Mouse (Mus musculus) mesoderm, embryonic 11.5 days (tissue): ENCODE results near the gene Alg3.

ENCODE experiments used
- DNase-seq: peaks from one replicate; pipeline ENCODE4 v3.0.0-alpha.2; 2012; ENCODE audit warnings: low read depth, low spot score

Alg3 gene

GRCm38 (mm10) chr16:20611357-20612227 is at the start of gene Alg3, which contains the start of the genes Eef1akmt4 and Gm49333:
Gene Alg3 (minus strand): TSS chr16:20611735.
Gene Eef1akmt4 (plus strand): TSS chr16:20611593.
Gene Gm49333 (plus strand): TSS chr16:20611610.
- peak; percentile 94 for DNase-seq

DNA sequence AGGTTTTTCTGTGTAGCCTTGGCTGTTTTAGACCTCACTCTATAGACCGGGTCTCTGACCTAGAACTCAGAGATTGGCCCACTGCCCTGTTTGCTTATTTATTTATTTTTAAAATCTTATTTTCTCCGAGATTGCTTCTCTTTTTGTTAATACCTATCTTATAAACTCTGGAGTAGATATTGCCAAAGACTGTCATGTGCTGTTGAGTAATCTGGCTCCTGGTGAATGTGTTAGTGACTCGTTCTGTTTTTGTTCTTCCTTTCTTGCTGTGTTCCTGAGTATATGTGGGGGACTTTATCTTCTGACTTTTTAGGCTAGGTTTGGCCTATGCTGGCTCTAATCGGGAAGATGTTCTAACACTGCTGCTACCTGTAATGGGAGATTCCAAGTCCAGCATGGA is 46.1 kb upstream of the Alg3 start:
- DNase-seq = no peak

GRCm38 (mm10) chr16:20653315-20653714 is 41.8 kb upstream of the Alg3 start:
- no peak for DNase-seq

DNA sequence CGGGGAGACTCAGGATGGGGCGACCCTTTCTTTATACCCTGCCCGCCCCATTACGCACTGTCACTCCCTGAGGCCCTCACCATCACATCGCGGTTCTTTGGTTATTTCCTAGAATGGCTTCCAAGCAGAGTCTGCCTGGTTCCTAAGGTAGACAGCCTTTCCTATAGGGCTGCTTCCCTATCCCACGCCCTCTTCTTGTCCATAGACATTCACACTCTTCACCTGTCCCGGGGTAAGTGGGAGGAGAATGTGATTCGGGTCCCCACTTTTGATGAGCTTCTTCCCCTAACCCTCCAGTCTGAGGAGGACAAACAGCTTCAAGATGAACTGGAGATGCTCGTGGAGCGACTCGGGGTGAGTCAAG is 40.4 kb upstream of the Alg3 start:
- DNase-seq = no peak

DNA sequence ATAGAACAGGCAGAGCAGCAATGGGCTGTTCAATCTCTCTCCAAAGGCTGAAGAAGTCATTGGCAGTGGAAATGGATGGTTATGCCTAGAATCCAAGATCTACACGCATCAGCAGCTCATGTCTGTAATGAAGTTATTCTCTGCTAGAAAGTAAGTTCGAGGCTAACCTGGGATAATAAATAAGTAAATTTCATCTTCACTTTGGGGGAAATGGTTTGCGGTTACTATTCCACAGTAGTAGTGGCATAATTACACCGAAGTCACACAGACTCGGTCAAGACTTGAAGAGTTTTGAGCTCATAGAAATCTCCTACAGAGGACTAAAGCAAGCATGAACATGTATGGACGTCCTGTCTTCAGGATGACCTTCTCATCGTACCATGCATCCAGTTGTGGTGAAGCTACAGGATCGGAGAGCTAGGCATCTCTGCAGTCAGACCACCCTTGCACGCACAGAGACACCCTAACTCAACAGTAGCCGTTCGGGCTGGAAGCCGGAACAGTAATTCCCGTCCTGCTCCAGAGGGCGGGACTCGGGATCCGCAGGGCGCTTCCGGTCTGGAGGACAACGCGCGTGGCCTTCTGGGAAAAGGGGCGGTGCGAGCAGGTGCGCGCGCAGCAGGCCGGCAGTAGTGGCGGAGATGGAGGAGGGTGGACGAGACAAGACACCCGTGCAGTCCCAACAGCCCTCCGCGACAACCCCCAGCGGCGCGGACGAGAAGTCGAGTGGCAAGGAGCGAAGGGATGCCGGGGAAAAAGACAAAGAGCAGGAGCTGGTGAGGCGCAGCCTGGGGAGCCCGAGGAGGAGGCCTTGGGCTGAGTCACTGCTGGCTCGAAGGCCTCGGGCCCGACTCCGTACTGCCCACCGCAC is 39.8 kb upstream of the Alg3 start, which contains the start of gene Psmd2:
Psmd2 (plus strand) TSS at position 577 of the 871 bp plus-strand sequence.
- DNase-seq = peak; percentile 95

DNA sequence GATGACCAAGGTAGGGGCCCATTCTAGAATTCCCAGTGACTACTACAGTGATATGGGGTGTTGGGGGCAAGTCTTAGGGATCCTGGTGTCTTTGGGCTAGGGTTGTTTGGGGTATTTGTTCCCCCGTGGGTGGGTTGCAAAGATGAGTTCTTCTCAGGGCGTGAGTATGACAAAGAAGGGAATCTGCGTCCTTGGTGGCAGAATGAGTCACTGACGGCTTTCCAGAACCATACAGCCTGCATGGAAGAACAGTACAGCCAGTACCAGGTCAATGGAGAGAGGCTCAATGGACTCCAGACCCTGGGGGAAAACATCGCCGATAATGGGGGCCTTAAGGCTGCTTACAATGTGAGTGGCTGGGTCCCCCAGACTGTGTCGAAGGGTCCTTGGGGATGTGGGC is 32.4 kb upstream of the Alg3 start:
- no peak for DNase-seq

- DNase-seq = peak; percentile 61
Observed at GRCm38 (mm10) chr16:20642161-20642560, 30.6 kb upstream of the Alg3 start.

DNA sequence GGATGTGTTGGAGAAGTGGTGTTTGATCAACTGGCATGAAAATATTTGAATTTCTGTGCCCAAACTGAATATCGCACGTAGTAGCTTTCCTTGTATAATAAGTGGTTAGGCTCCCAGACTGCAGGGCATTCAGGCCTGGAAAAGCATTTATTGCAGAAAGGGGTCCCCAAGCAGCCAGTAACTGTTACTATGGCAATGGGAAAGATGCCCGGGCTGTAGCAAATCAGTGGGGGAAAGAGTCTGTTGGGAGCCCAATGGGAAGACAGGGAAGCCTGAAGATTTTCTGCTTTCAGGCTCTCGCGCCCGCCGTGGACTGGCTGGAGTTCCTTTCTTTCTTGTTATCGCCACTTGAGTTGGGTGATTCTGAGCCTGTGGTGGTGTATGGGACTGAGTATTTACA is 26.8 kb upstream of the Alg3 start:
- DNase-seq = no peak

DNA sequence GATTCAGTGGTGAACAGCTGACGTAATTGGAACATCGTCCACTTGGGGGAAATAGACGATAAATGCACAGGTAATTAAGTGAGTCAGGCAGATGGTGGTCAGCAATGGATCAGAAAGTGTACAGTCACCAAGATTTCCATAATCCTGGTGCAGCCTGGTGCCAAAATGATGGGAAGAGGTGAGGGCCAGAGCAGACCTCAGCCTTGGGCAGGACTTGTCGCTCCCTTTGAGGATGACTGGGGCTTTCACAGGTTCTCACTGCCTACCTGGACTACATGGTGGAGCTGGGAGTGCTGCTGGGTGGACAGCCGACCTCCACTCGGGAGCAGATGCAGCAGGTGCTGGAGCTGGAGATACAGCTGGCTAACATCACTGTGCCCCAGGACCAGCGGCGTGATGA is 25.9 kb upstream of the Alg3 start:
- no peak for DNase-seq

GRCm38 (mm10) chr16:20629731-20630634 is 18.4 kb upstream of the Alg3 start, which contains the start of gene Ece2:
Gene Ece2 (plus strand): TSS chr16:20629828.
- peak; percentile 30 for DNase-seq

DNA sequence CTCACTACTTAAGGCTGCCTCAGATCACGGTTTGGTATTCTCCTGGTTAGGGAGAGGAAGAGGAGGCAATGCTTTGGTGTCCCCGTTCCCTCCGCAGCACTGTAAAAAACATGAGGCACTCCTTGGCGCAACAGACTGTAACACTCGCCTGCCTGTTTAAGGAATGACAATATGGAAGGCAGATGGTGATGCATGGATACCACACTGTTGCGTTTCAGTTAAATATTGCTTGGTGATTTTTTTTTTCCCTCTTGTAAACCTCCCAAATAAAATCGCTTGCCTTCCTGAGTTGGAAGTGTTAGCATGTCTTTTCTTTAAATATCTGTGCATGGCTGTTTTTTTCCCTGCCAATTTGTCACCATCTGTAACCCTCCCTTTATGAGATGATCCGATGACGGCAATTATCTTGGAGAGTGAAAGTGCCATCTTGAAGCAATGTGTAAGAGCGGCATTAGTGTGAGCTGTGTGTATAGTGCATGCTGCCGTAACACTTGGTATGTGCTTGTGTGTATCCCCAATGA is 17.4 kb upstream of the Alg3 start:
- no peak for DNase-seq

DNA sequence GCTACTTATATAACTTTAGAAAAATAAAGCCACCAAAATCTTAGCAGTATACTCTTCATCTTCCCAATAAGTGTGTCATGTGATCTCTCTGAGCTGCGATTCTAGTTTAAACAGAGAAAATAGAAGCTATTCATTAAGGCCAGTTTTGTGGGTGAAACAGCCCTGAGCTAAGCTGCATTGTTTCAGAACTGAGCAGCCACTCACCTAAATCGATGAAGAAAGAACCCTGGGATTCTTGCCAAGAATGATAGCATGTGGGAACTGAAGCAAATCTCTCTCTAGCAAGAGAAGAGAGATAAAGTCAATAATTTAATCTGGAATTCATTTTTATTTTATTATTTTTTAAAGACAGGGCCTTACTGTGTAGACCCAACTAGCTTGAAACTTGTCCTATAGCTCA is 11.7 kb upstream of the Alg3 start:
- no peak for DNase-seq

DNA sequence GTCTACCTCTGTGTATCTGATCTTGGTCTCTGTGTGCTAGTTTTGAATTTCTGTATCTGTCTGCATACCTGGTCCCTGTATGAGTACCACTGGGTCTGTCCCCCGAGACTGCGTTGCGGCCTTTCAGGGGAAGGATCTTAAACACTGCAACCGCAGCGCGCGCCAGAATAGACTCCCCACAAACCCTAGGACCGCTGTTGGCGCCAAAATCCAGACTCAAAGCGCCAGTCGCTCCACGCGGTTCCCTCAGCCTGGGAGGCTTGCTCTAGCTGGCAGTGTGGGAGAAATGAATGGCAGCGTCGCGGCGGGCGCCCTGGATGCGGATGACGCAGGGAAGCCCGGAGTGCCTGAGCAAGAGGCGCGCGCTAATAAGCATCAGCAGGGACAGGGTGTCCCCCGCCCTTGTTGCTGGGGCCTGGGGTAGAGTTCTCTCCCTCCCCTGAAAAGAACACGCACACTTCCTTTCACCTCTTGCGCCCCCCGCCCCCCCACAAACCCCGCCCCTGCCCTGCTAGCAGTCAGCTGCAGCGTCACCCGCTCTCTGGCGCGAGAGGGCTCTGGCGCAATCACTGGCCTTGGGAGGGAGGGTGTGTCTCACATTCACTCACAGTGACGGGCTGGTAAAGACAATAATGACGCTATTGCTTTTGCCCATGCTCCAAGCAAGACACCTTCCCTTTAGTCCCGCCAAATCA is 10.6 kb upstream of the Alg3 start:
- DNase-seq = peak; percentile 73

DNA sequence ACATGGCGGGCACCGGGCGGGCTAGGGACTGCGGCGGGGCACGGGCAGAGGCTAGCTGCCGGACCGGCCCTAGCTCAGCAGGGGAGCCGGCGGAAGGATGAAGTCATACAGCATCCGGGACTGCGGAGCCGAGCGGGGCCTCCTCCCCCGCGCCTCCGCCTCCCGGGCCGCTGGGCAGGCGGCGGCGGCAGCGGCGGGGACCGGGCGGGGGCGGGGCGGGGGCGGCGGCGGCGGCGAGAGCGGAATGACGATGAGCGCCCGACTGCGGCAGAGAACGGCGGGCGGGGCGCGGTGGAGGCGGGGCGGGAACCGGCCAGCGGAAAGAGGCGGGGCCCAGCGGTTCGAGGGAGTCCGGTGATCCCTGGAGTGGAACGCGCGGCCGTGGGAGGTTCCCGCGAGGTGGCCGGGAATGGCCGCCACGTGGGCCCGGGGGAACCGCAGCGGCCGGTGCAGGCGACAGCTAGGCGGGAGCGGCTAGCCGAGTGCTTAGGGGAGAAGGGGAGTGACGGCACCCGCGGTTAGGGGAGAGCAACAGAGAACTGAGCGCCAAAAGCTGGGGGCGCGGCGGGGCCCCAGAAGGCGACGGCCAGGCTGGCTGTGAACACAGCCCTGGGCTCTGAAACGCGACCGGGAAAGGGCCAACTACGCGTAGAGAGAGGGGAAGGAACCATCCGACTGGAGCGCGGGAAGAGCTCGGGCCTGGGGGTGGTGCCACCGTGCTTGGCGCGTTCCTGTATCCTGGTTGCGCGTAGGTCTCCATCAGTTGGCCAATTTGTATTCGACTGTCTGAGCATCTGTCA is 9.9 kb upstream of the Alg3 start, which contains the start of gene Camk2n2:
Camk2n2 (minus strand) TSS at position 97 of the 800 bp plus-strand sequence.
- peak; percentile 45 for DNase-seq

GRCm38 (mm10) chr16:20620751-20621190 is 9.2 kb upstream of the Alg3 start:
- DNase-seq = peak; percentile 24

GRCm38 (mm10) chr16:20620399-20620735 is 8.8 kb upstream of the Alg3 start:
- DNase-seq = no peak

DNA sequence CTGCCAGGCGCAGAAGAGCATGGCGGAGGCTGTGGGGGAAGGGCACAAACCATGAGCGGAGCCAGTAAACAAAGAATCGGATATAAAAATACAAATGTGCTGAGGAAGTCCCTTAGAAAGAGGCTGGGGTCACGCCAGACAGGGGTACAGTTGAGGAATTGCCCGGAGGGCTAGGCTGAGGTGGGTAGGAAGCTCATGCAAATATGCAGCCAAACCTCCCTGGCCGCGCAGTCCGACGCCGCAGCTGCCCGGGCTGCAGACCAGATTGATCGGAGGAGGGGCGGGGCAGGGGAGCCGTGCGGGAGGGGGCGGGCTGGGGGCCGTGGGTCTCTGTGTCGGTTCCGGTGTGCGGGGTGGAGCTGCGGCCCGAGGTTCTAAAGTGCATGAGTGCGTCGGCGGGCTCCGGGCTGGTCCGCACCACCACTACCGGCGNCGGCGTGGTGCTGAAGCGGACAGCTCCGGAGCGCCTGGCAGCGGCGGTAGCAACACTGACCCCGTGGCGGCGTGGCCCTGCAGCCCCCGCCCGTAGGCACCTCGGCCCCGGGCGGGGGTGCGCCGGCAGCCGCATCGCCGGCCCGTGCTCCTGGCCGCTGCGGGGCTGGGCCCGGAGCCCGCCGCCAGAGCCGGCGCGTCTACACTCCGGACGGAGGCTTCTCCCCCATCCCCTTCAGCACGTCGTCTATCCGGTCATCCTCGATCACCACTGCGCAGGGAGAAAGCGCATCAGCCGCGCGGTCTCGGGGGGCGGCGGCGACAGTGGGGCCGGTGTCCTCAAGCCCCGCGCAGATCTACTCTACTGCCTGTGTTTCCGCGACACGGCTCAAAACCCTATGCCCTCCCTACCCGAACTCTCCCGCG is 8.2 kb upstream of the Alg3 start:
- peak; percentile 52 for DNase-seq

DNA sequence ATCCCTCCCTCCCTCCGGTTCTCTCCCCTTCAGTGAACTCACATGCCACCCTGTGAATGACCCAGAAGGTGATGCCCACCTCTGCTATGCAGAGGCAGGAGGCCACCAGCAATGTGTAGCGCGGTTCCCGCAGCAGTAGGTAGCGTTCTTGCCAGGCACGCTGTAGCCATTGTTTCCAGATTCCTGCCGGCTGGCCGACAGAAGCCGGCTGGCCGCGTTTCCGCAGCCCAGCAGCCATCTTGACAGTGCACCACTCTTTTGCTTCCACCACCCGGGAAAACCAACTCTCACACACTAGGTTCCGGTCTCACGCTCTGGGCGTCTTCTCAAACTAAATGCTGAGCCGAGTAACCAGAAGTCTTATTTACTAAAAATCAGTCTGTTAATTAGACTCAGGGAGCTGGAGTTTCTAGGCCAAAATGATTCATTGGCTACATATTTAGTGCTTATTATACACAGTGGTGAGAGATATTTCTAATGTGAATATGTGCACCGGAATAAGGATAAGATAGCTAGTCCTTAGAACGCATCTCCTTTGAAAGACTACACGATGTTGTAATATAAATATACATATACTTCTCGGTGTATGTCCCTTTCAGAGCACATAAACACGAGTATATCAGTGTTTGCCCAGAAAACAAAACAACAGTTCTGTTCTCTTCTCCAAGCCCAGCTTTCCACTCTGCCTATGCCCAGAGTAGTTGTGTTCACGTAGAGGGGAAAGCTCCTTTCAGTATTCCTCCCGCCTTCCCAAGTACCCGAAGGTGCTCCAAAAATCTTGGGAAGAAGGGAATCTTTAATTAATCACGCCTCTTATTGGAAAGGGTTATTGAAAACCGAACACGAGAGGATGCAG is 806 bp downstream of the Alg3 start:
- peak; percentile 90 for DNase-seq
